Mouse (Mus musculus) G1E (cell line): Measurements from ENCODE around the gene Mfsd4a. TPM values are rescaled to one million over a fixed set of nuclear protein-coding genes. Genes with fewer than 3 reads are reported as not detected.

Source experiments
- ATAC-seq: 2 replicates; pipeline ENCODE4 v1.8.0; 2016; ENCODE audit warnings: mild to moderate bottlenecking; ENCODE audit not compliant: insufficient number of reproducible peaks, poor library complexity, low FRiP score, severe bottlenecking; ENCODE audit errors: extremely low read depth
- DNase-seq: peaks from one replicate; pipeline ENCODE4 v3.0.0; 2012; ENCODE audit warnings: low spot score
- H3K27me3 ChIP-seq: 2 replicates; pipeline ENCODE4 v1.6.1; 2012; ENCODE audit warnings: mild to moderate bottlenecking, low read length, inconsistent platforms; ENCODE audit not compliant: insufficient read depth
- H3K36me3 ChIP-seq: replicated peaks from 2 replicates; pipeline ENCODE3; 2012; ENCODE audit warnings: mild to moderate bottlenecking, inconsistent platforms
- H3K4me1 ChIP-seq: 2 replicates; pipeline ENCODE4 v1.6.1; 2012; ENCODE audit warnings: low read depth, low read length, inconsistent platforms, mixed read lengths; ENCODE audit not compliant: insufficient read depth
- H3K4me3 ChIP-seq: 2 replicates; pipeline ENCODE4 v1.5.1; 2012; ENCODE audit warnings: low read depth, mild to moderate bottlenecking, inconsistent platforms, low read length, moderate library complexity, mixed read lengths
- H3K9me3 ChIP-seq: replicated peaks from 2 replicates; pipeline ENCODE4 v1.6.1; 2012; ENCODE audit warnings: inconsistent platforms
- CTCF ChIP-seq: IDR thresholded peaks from 2 replicates; pipeline ENCODE4 v1.5.1; 2012; ENCODE audit warnings: low read depth, low read length, inconsistent platforms, mixed read lengths
- GATA1 ChIP-seq: IDR thresholded peaks from 2 replicates; pipeline ENCODE4 v1.6.1; 2012; ENCODE audit warnings: borderline replicate concordance, low read length, inconsistent platforms, mixed read lengths
- GATA2 ChIP-seq: IDR thresholded peaks from 2 replicates; pipeline ENCODE4 v1.6.1; 2012; ENCODE audit warnings: low read depth, low read length, inconsistent platforms, borderline replicate concordance
- POLR2AphosphoS5 ChIP-seq: IDR thresholded peaks from 2 replicates; pipeline ENCODE4 v1.6.1; 2012; ENCODE audit warnings: low read depth, low read length, inconsistent platforms; ENCODE audit not compliant: insufficient replicate concordance
- TAL1 ChIP-seq: conservative IDR thresholded peaks from 2 replicates; pipeline ENCODE4 v1.6.1; 2012; ENCODE audit warnings: low read depth, low read length, inconsistent platforms, mixed read lengths
- polyA plus RNA-seq: library from polyadenylated mRNA; stranded (reverse); fragments of >175 nt; gene quantifications from 2 replicates; pipeline ENCODE4 v1.2.3, GENCODE M21; 2012
- total RNA-seq, 2 experiments: library from RNA; stranded (forward) in 1 of 2; stranded (reverse) in 1 of 2; fragments of 200-1000 nt in 1 of 2; fragments of >200 nt in 1 of 2; fragmentation: Nextera tagmentation in 1 of 2; gene quantifications; 2 replicates each; pipeline ENCODE4 v1.2.3; 2014 to 2017

Gene Mfsd4a
- total RNA-seq (2014; fragmentation: Nextera tagmentation), result not detected in 2 replicates
- 0.70 and 1.0 TPM in 2 replicates for total RNA-seq (2017)
- not detected in 2 replicates for polyA plus RNA-seq

GRCm38 (mm10) chr1:132067261-132068255 is at the start of gene Mfsd4a:
TSS of gene Mfsd4a (minus strand) at chr1:132068062.
- no peak for DNase-seq
- peaks cover 40% of the 10 kb centered on the region for H3K27me3 ChIP-seq

GRCm38 (mm10) chr1:132116606-132117005 is 48.7 kb upstream of the Mfsd4a start:
- Histone ChIP-seq H3K27me3 (peaks cover 30% of the 10 kb centered on the region), H3K9me3 (no peaks in the 10 kb centered on the region), H3K4me1 (peaks cover 6% of the 10 kb centered on the region), H3K4me3 (no peak overlapping the region), H3K36me3 (no peaks in the 10 kb centered on the region)
- TF ChIP-seq CTCF (peak; percentile 45), GATA2 (no peak)
- DNase-seq, result peak; percentile 73
- ATAC-seq, result no peak

More at GRCm38 (mm10) chr1:132067261-132068255, at the start of gene Mfsd4a:
- H3K4me1 ChIP-seq, result no peaks in the 10 kb centered on the region
- H3K36me3 ChIP-seq, result no peaks in the 10 kb centered on the region
- TF ChIP-seq GATA2 (no peak), TAL1 (no peak), GATA1 (no peak), POLR2AphosphoS5 (no peak), CTCF (no peak)
- no peak within 1 kb of the TSS for H3K4me3 ChIP-seq
- ATAC-seq, result no peak
- H3K9me3 ChIP-seq, result no peaks in the 10 kb centered on the region

- peaks cover 6% of the 10 kb centered on the region for H3K4me1 ChIP-seq
- H3K27me3 ChIP-seq, result peaks cover 30% of the 10 kb centered on the region
- H3K4me3 ChIP-seq, result no peak overlapping the region
- H3K9me3 ChIP-seq, result no peaks in the 10 kb centered on the region
- TF ChIP-seq TAL1 (no peak), GATA1 (no peak), GATA2 (no peak)
- no peaks in the 10 kb centered on the region for H3K36me3 ChIP-seq
- no peak for ATAC-seq
- DNase-seq, result no peak
Observed at GRCm38 (mm10) chr1:132113098-132113497, 45.2 kb upstream of the Mfsd4a start.

GRCm38 (mm10) chr1:132112426-132112825 is 44.6 kb upstream of the Mfsd4a start:
- peaks cover 6% of the 10 kb centered on the region for H3K4me1 ChIP-seq
- H3K4me3 ChIP-seq, result no peak overlapping the region
- no peaks in the 10 kb centered on the region for H3K9me3 ChIP-seq
- DNase-seq, result no peak
- no peaks in the 10 kb centered on the region for H3K36me3 ChIP-seq
- no peak for TF ChIP-seq GATA2
- no peak for TF ChIP-seq CTCF
- TF ChIP-seq GATA1, result no peak
- no peak for TF ChIP-seq POLR2AphosphoS5
- TF ChIP-seq TAL1, result no peak
- ATAC-seq, result no peak
- H3K27me3 ChIP-seq, result peaks cover 25% of the 10 kb centered on the region

- DNase-seq, result no peak
- Histone ChIP-seq H3K4me1 (peaks cover 1% of the 10 kb centered on the region; the same call in 1 of the 2 replicates), H3K4me3 (no peak overlapping the region), H3K9me3 (no peaks in the 10 kb centered on the region), H3K27me3 (peaks cover 24% of the 10 kb centered on the region), H3K36me3 (no peaks in the 10 kb centered on the region)
- ATAC-seq, result no peak
- no peak for TF ChIP-seq CTCF
- no peak for TF ChIP-seq POLR2AphosphoS5
- TF ChIP-seq GATA1, result no peak
- TF ChIP-seq TAL1, result no peak
- no peak for TF ChIP-seq GATA2
Observed at GRCm38 (mm10) chr1:132111411-132111810, 43.5 kb upstream of the Mfsd4a start.

- H3K36me3 ChIP-seq, result no peaks in the 10 kb centered on the region
- no peaks in the 10 kb centered on the region for H3K4me1 ChIP-seq
- H3K4me3 ChIP-seq, result no peak overlapping the region
- ATAC-seq (no peak), DNase-seq (no peak)
- TF ChIP-seq CTCF, result no peak
- TF ChIP-seq GATA2, result no peak
- TF ChIP-seq GATA1, result no peak
- TF ChIP-seq TAL1, result no peak
- no peak for TF ChIP-seq POLR2AphosphoS5
- peaks cover 18% of the 10 kb centered on the region for H3K27me3 ChIP-seq
- no peaks in the 10 kb centered on the region for H3K9me3 ChIP-seq
Observed at GRCm38 (mm10) chr1:132109368-132109767, 41.5 kb upstream of the Mfsd4a start.
